Mouse (Mus musculus): ENCODE results near the gene Polr2l.

DNA sequence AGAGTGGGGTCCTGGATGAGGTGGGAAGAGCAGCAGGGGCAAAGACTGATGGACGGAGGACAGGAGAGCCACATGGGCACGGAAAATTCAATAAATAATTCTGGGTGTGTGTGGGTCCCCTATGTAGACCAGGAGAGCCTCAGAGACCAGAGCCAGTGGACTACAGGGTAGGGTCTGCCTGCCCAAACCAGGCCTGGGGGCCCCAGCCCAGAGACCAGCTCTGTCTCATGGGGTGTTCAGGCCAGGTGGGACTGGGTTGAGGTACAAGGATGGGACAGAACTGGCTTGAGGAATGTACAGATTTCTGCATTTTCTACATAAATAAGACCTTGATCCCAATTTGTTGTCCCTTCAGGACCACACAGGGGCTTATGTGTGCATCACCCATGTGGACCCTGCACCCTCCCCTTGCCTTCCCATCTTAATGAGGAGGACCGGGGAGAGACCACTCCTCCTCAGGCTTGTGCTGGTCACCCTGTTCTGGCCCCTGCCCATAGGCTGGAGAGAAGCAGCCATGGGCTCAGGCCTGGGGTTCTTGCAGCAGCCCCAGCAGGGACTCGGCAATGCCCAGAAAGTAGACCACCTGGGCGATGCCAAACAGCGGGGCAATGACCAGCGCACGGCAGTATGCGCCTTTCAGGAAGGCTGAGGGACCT lies 44.2 kb downstream of the Polr2l start:
- TF ChIP-seq CTCF (IDR thresholded peaks at IDR 0.05; ENCODE audit: insufficient read depth, low read length) = no peak
- no peak for TF ChIP-seq POLR2A (IDR thresholded peaks at IDR 0.05; ENCODE audit: borderline replicate concordance, extremely low read depth, low read depth, low read length)
